Mouse (Mus musculus) adrenal gland, adult 2 months (tissue): ENCODE measurements around the gene Wdr73. TPM values are rescaled to one million over a fixed set of nuclear protein-coding genes. Genes with fewer than 3 reads are reported as not detected.

Experiments used
- DNase-seq: peaks from one replicate; pipeline ENCODE4 v3.0.0; 2021
- polyA plus RNA-seq: library from polyadenylated mRNA; depleted of rRNA; stranded (reverse); fragments of >200 nt; gene quantifications from 2 replicates; pipeline ENCODE4 v1.2.3, GENCODE M21; 2012; rRNA removed
- total RNA-seq, 2 experiments: library from RNA; stranded (reverse); gene quantifications; 2 replicates each; pipeline ENCODE4 v1.2.3; 2021

Gene Wdr73
- total and polyA plus RNA-seq, 3 experiments = 9.5 to 24.4 (median 9.5) TPM

DNA sequence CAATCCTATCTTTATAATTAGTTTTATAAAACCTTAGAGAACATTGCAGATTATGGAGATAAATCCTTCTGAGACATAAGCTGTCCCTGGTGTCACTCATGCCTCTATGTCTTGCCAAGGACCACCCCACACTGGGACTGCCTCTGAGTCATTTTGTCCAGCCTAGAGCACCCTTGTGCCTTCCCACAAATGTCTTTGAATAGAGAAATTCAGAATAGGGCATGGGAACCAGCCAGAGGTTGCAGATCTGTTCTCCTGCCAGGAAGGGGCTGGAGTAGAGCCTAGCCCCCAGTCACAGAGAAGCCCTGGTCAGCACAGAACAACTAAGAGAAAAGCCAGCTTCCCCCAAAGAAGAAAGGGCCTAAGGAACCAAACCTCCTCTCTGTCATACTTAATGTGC is 45.8 kb downstream of the Wdr73 start:
- DNase-seq = no peak

GRCm38 (mm10) chr7:80853218-80853617 is 47.9 kb downstream of the Wdr73 start:
- no peak for DNase-seq

- no peak for DNase-seq
These were observed 50.5 kb downstream of the Wdr73 start for GRCm38 (mm10) chr7:80850520-80850919.

DNA sequence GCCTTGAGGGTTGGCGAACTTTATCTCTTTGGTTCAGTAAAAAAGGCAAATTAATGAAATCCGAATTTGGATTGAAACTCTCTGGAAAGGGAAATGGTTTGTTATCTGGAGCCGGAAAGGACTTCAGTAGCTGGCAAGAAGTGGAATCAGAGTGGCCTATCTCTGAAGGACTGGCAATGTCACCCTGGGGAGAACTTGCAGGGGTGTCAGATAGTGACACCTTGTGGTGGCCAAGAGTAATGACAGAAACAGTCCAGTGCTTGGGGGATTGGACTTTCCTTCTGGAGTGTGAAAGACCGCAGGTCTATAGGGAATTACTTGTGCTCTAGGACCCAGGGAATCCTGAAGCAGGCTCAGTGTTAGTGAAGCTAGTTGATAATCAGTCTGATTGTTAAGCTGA is 51.4 kb downstream of the Wdr73 start:
- peak; percentile 62 for DNase-seq

DNA sequence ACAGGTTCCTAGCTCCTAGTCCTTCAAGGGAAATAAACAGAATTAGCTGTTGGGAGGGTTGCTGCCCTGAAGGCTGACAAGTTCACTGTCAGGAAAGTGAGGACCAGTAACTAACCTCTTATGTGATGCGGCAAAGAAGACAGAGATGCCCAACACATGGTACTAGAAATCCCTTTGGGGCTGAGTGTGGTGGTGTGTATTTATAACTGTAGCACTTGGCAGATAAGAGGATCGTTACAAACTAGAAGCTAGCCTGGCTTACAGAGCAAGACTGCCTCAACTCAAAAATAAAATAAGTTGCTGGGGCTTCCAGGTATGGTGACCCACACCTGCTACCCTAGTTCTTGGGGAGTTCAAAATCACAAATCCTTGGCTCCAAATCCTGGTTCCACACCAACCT is 51.8 kb downstream of the Wdr73 start:
- no peak for DNase-seq

DNA sequence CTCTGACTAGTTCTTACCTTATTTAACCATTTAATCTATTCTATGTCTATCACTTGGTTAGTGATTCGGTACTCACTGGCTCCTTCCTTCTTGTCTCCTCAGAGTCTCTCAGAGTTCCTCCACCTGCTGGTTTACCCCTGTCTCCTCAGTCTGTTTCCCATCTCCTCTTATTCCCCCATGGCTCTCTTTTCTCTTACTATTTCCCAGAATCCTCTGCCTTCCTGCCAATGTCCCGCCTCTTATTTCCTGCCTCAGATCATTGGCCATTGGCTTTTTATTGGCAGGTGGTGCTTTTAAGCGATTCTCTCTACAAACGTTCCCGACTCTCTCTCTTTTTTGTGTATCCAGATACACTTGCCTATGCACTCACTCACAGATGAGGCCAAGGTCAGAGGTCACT is 54.4 kb downstream of the Wdr73 start:
- DNase-seq = no peak

GRCm38 (mm10) chr7:80846280-80846678 is 54.8 kb downstream of the Wdr73 start:
- no peak for DNase-seq

DNA sequence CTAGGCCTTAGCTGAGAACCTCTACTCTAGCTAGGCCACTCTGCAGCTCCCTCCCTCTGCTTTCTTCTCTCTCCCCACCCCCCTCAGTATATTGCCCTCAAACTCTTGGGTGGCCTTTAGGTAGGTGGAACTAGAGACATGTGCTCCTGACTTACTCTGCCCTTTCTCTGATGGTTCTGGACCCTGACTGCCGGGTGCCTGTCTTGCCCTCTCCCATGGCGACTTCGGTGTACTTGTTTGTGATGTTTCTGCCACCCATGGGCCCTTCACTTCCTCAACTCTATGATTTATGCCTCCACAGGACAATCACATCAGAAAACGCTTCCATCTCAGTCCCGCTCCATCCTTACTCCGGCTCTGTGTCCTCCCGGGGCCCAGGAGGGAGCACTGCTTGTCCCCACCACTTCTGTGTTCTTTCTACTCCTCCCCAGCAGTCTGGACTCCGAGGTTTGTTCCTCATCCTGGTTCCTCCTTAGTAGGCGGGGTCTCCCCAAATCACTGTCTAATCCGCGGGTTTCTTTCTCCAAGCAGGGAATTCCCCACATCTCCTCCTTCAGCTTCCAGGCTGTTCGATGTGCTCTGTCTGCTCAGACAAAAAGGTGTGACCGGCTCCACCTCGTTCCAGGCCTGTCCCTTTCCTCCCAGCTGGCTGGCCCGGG is 55.3 kb downstream of the Wdr73 start:
- no peak for DNase-seq

- DNase-seq = no peak
These were observed 56.4 kb downstream of the Wdr73 start for GRCm38 (mm10) chr7:80844691-80845090.

GRCm38 (mm10) chr7:80843910-80844640 is 57.0 kb downstream of the Wdr73 start:
- DNase-seq = no peak

DNA sequence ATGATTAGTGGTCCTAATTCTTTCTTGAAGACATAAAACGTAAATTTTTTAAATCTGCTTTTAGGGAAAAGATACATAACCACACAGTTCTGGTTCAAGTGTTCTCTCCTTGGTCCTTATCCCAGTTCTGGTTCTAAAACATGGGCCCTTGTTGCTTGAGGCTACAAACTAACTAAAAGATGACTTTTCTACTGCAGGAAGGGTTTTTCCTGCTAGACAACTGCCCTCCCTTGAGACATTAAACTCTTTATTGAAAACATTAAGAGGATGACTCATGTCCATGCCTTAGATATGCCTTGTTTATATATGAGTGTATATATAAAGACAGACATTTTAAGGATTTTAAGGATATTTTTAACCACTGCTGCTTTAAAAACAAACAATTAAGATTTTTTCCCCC is 57.9 kb downstream of the Wdr73 start:
- DNase-seq = no peak

GRCm38 (mm10) chr7:80842132-80842531 is 58.9 kb downstream of the Wdr73 start:
- no peak for DNase-seq

GRCm38 (mm10) chr7:80840937-80841336 is 60.1 kb downstream of the Wdr73 start:
- DNase-seq = peak; percentile 57

Other genes starting within 250 kb of the Wdr73 start
- 10 to 100 TPM; 27.1 to 27.7 TPM for gene Crtc3, start 212.4 kb downstream of the Wdr73 start, total RNA-seq
- 39.7 and 50.3 TPM in 2 replicates for gene Crtc3, start 212.4 kb downstream of the Wdr73 start, polyA plus RNA-seq
- 10 to 100 TPM; 84.8 to 88.4 TPM for gene Iqgap1, start 75.3 kb downstream of the Wdr73 start, total RNA-seq
- gene Iqgap1, start 75.3 kb downstream of the Wdr73 start, polyA plus RNA-seq = 15.7 and 19.1 TPM in 2 replicates
- 1 to 10 TPM; 4.6 to 6.6 TPM for gene Zscan2, start 40.3 kb downstream of the Wdr73 start, total RNA-seq
- gene Zscan2, start 40.3 kb downstream of the Wdr73 start, polyA plus RNA-seq = 4.0 and 4.4 TPM in 2 replicates
- 1 to 10 TPM; 1.4 to 3.7 TPM for gene Nmb, start 3.8 kb upstream of the Wdr73 start, total RNA-seq
- 4.8 and 6.5 TPM in 2 replicates for gene Nmb, start 3.8 kb upstream of the Wdr73 start, polyA plus RNA-seq
- gene Sec11a, start 46.5 kb upstream of the Wdr73 start, total RNA-seq = 100 to 1,000 TPM in 1 of 2 experiments, 10 to 100 TPM in 1; 57.1 to 103 TPM
- gene Sec11a, start 46.5 kb upstream of the Wdr73 start, polyA plus RNA-seq = 21.9 and 40.8 TPM in 2 replicates
- 10 to 100 TPM; 22.6 to 36.1 TPM for gene Zfp592, start 92.4 kb upstream of the Wdr73 start, total RNA-seq
- 13.0 and 13.9 TPM in 2 replicates for gene Zfp592, start 92.4 kb upstream of the Wdr73 start, polyA plus RNA-seq
- gene Alpk3, start 156.3 kb upstream of the Wdr73 start, total RNA-seq = under 1 TPM; 0.17 to 0.24 TPM
- gene Alpk3, start 156.3 kb upstream of the Wdr73 start, polyA plus RNA-seq = 0.03 TPM in 2 replicates
- under 1 TPM in 1 of 2 experiments, not detected in 1; 0.10 TPM for gene Slc28a1, start 213.5 kb upstream of the Wdr73 start, total RNA-seq
- gene Slc28a1, start 213.5 kb upstream of the Wdr73 start, polyA plus RNA-seq = 0.03 TPM in 1 of 2 replicates, not detected in the other